Mouse (Mus musculus) CH12.LX (cell line): ENCODE data around the gene Rptor. TPM values are rescaled to one million over a fixed set of nuclear protein-coding genes. Genes with fewer than 3 reads are reported as not detected.

ENCODE experiments used
- DNase-seq: peaks from one replicate; pipeline ENCODE4 v3.0.0-alpha.2; 2013; ENCODE audit errors: extremely low read depth
- H3K27ac ChIP-seq: 2 replicates; pipeline ENCODE4 v1.5.1; 2012; ENCODE audit warnings: low read depth, mild to moderate bottlenecking, control low read depth, moderate library complexity; ENCODE audit not compliant: insufficient read depth
- H3K27me3 ChIP-seq: replicated peaks from 2 replicates; pipeline ENCODE3; 2012; ENCODE audit warnings: inconsistent platforms
- H3K36me3 ChIP-seq, 2 experiments: replicated peaks in 1 of 2; 2 replicates each; pipeline versions ENCODE3 to v1.6.1; 2012; ENCODE audit warnings: inconsistent platforms in 1 of 2, low read length in 1 of 2, mild to moderate bottlenecking in 1 of 2, mixed read lengths in 1 of 2, moderate library complexity in 1 of 2; ENCODE audit not compliant: control insufficient read depth in 1 of 2, insufficient read depth in 1 of 2
- H3K4me1 ChIP-seq, 2 experiments: 2 replicates each; pipeline ENCODE4 v1.6.1; 2012; ENCODE audit warnings: inconsistent platforms in 1 of 2, moderate library complexity in 1 of 2; ENCODE audit not compliant: insufficient read depth in 2 of 2, control insufficient read depth in 1 of 2
- H3K4me2 ChIP-seq: 2 replicates; pipeline ENCODE4 v1.6.1; 2012; ENCODE audit warnings: low read depth, mild to moderate bottlenecking, control low read depth; ENCODE audit not compliant: poor library complexity, insufficient read depth, severe bottlenecking
- H3K4me3 ChIP-seq, 3 experiments: fragments of 150-350 bp in 1 of 3; sonication (generic) in 1 of 3; replicated peaks in 1 of 3; 2 replicates each; pipeline versions ENCODE3 to v1.5.1; 2011 to 2012; ENCODE audit warnings: low read depth in 2 of 3, low read length in 2 of 3, mild to moderate bottlenecking in 2 of 3, moderate library complexity in 2 of 3, control low read depth in 1 of 3, improper control_type of control experiment in 1 of 3, inconsistent platforms in 1 of 3, mixed read lengths in 1 of 3; ENCODE audit not compliant: poor library complexity in 1 of 3
- H3K79me2 ChIP-seq: replicated peaks from 2 replicates; pipeline ENCODE4 v1.6.1; 2012; ENCODE audit warnings: mild to moderate bottlenecking, moderate library complexity; ENCODE audit not compliant: control insufficient read depth, poor library complexity, insufficient read depth, severe bottlenecking; ENCODE audit errors: extremely low read depth
- H3K9ac ChIP-seq: 2 replicates; pipeline ENCODE4 v1.6.1; 2012; ENCODE audit warnings: low read depth, mild to moderate bottlenecking, control low read depth, moderate library complexity; ENCODE audit not compliant: insufficient read depth
- H3K9me3 ChIP-seq: replicated peaks from 2 replicates; pipeline ENCODE3; 2012; ENCODE audit warnings: low read length, inconsistent platforms, mixed read lengths
- CHD2 ChIP-seq: IDR thresholded peaks from 2 replicates; pipeline ENCODE4 v1.6.1; 2011; ENCODE audit warnings: low read length, improper control_type of control experiment
- EP300 ChIP-seq: IDR thresholded peaks from 2 replicates; pipeline ENCODE4 v1.6.1; 2011; ENCODE audit warnings: low read length, improper control_type of control experiment
- GABPA ChIP-seq: IDR thresholded peaks from 2 replicates; pipeline ENCODE4 v1.6.1; 2012; ENCODE audit warnings: low read depth, low read length, improper control_type of control experiment, inconsistent platforms; ENCODE audit not compliant: insufficient replicate concordance
- HCFC1 ChIP-seq: IDR thresholded peaks from 2 replicates; pipeline ENCODE4 v1.6.1; 2012; ENCODE audit warnings: low read depth, mild to moderate bottlenecking, inconsistent platforms, low read length, improper control_type of control experiment
- IRF4 ChIP-seq: IDR thresholded peaks from 2 replicates; pipeline ENCODE4 v1.6.1; 2014; ENCODE audit warnings: low read depth, mild to moderate bottlenecking, inconsistent platforms, low read length, improper control_type of control experiment
- JUND ChIP-seq: conservative IDR thresholded peaks from 2 replicates; pipeline ENCODE4 v1.6.1; 2011; ENCODE audit warnings: low read depth, low read length, improper control_type of control experiment
- MAX ChIP-seq: IDR thresholded peaks from 2 replicates; pipeline ENCODE4 v1.6.1; 2011; ENCODE audit warnings: low read length, improper control_type of control experiment
- MYC ChIP-seq: IDR thresholded peaks from 2 replicates; pipeline ENCODE4 v1.6.1; 2011; ENCODE audit warnings: low read depth, mild to moderate bottlenecking, improper control_type of control experiment, low read length
- NELFE ChIP-seq: IDR thresholded peaks from 2 replicates; pipeline ENCODE4 v1.6.1; 2011; ENCODE audit warnings: low read depth, low read length, improper control_type of control experiment
- PAX5 ChIP-seq: IDR thresholded peaks from 2 replicates; pipeline ENCODE4 v1.6.1; 2012; ENCODE audit warnings: low read length, inconsistent platforms, mixed read lengths
- RAD21 ChIP-seq: IDR thresholded peaks from 2 replicates; pipeline ENCODE4 v1.6.1; 2011; ENCODE audit warnings: low read depth, mild to moderate bottlenecking, low read length, improper control_type of control experiment, moderate library complexity
- RCOR1 ChIP-seq: conservative IDR thresholded peaks from 2 replicates; pipeline ENCODE4 v1.6.1; 2012; ENCODE audit warnings: low read depth, mild to moderate bottlenecking, inconsistent platforms, low read length, improper control_type of control experiment
- SMC3 ChIP-seq: IDR thresholded peaks from 2 replicates; pipeline ENCODE4 v1.6.1; 2011; ENCODE audit warnings: low read depth, low read length, improper control_type of control experiment
- UBTF ChIP-seq: IDR thresholded peaks from 2 replicates; pipeline ENCODE4 v1.6.1; 2012; ENCODE audit warnings: low read depth, mild to moderate bottlenecking, inconsistent platforms, low read length, improper control_type of control experiment, moderate library complexity
- ZC3H11A ChIP-seq: IDR thresholded peaks from 2 replicates; pipeline ENCODE4 v1.6.1; 2012; ENCODE audit warnings: low read depth, mild to moderate bottlenecking, inconsistent platforms, low read length, improper control_type of control experiment
- ZKSCAN1 ChIP-seq: IDR thresholded peaks from 2 replicates; pipeline ENCODE4 v1.6.1; 2012; ENCODE audit warnings: low read depth, inconsistent platforms, low read length, improper control_type of control experiment, borderline replicate concordance
- dilution Hi-C: fragments of 300-500 bp; cut with MboI; formaldehyde crosslinking; loops from 2 replicates; pipeline ENCODE4 v1.14.3; 2020; ENCODE audit warnings: low sequenced_read_pairs; ENCODE audit not compliant: extremely low pct_unique_long_range_greater_than_20kb, extremely low pct_ligation_motif_present
- in situ Hi-C: fragments of 300-500 bp; cut with MboI; formaldehyde crosslinking; loops from 3 replicates; pipeline ENCODE4 v1.14.3; 2019; ENCODE audit warnings: low sequenced_read_pairs, low pct_ligation_motif_present, low pct_unique_long_range_greater_than_20kb, mixed read lengths
- polyA plus RNA-seq: library from polyadenylated mRNA; unstranded; fragments of >175 nt; gene quantifications from 2 replicates; pipeline ENCODE4 v1.2.1, GENCODE M21; 2012; ENCODE audit warnings: low read depth; ENCODE audit not compliant: insufficient read length
- total RNA-seq, 2 experiments: library from RNA; depleted of rRNA; stranded (reverse); fragments of 300-350 nt in 1 of 2; fragments of >200 nt in 1 of 2; gene quantifications; 2 replicates each; pipeline ENCODE4 v1.2.3; 2012 to 2014

Rptor gene
- total and polyA plus RNA-seq, 3 experiments: 10.3 to 33.1 (median 26.7) TPM

- in situ Hi-C loops (no loop called here), dilution Hi-C loops (no loop called here)
- H3K27ac ChIP-seq: no peak overlapping the region
- no peaks in the 10 kb centered on the region for H3K27me3 ChIP-seq
- no peak for DNase-seq
- TF ChIP-seq UBTF (no peak), CHD2 (no peak), MYC (no peak), ZC3H11A (no peak), IRF4 (no peak), ZKSCAN1 (no peak), JUND (no peak), SMC3 (no peak), PAX5 (no peak), EP300 (no peak), MAX (no peak), GABPA (no peak), RCOR1 (no peak), NELFE (no peak), HCFC1 (no peak), RAD21 (no peak)
- H3K9ac ChIP-seq: no peak overlapping the region
- no peaks in the 10 kb centered on the region for H3K9me3 ChIP-seq
- H3K4me2 ChIP-seq: no peak overlapping the region
- H3K4me1 ChIP-seq: peaks cover 9 to 28% of the 10 kb centered on the region in 2 experiments; a peak in 3 of 4 replicates
- no peaks in the 10 kb centered on the region for H3K79me2 ChIP-seq
- peaks cover 28 to 85% of the 10 kb centered on the region in 2 experiments for H3K36me3 ChIP-seq
- no peak overlapping the region for H3K4me3 ChIP-seq
Measured at GRCm38 (mm10) chr11:119799536-119799935, 196.8 kb downstream of the Rptor start.

- TF ChIP-seq PAX5: no peak
- H3K27me3 ChIP-seq: no peaks in the 10 kb centered on the region
- H3K4me1 ChIP-seq: peaks cover 18 to 21% of the 10 kb centered on the region in 2 experiments
- dilution Hi-C loops: no loop called here
- H3K4me3 ChIP-seq: no peak overlapping the region
- no peak for DNase-seq
- H3K4me2 ChIP-seq: no peak overlapping the region
- no peaks in the 10 kb centered on the region for H3K9me3 ChIP-seq
- H3K27ac ChIP-seq: no peak overlapping the region
- no peaks in the 10 kb centered on the region for H3K79me2 ChIP-seq
- in situ Hi-C loops: no loop called here
- peaks cover 29 to 88% of the 10 kb centered on the region in 2 experiments for H3K36me3 ChIP-seq
- H3K9ac ChIP-seq: no peak overlapping the region
Measured at GRCm38 (mm10) chr11:119801855-119802254, 199.2 kb downstream of the Rptor start.
